Mouse (Mus musculus) liver, postnatal 0 days (tissue): ENCODE data around the gene Krt75.

Experiments
- CTCF ChIP-seq: sonication (generic); IDR thresholded peaks from 2 replicates; pipeline ENCODE4 v1.5.1; 2016; ENCODE audit warnings: antibody characterized with exemption, low read depth
- EP300 ChIP-seq: IDR thresholded peaks from 2 replicates; pipeline ENCODE4 v1.6.1; 2016; ENCODE audit warnings: antibody characterized with exemption, low read depth, mild to moderate bottlenecking

DNA sequence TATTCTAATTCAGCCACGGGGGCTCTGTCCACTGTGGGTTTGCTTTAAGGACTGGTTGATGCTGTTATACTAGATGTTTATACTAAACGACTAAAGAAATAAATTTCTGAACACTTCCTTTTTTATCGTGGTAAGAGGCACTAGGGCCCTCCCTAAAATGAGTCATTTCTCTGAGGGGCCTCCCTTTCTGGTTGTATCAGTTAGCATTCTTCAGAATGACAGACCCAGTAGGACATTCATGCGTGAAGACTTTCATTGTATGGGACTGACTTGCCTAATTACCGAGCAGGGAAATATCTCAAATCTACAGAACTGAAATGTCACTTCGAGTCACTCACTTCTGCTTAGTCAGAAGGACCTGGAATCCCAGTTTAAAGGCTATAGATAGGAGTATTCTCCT, 25.4 kb upstream of the Krt75 start:
- TF ChIP-seq CTCF (no peak), EP300 (no peak)
